Mouse (Mus musculus) right cerebral cortex, postnatal 36 days (tissue): Measurements from ENCODE around the gene Cdh4.

ENCODE experiments used
- DNase-seq, 2 experiments: peaks; one replicate each; pipeline ENCODE4 v3.0.0; 2022; ENCODE audit warnings: low spot score in 2 of 2, mixed read lengths in 1 of 2

The Cdh4 gene

GRCm38 (mm10) chr2:179929166-179929565 lies 486.9 kb downstream of the Cdh4 start:
- no peak for DNase-seq

- DNase-seq, result no peak
Observed at GRCm38 (mm10) chr2:179931741-179932140, 489.5 kb downstream of the Cdh4 start.

DNA sequence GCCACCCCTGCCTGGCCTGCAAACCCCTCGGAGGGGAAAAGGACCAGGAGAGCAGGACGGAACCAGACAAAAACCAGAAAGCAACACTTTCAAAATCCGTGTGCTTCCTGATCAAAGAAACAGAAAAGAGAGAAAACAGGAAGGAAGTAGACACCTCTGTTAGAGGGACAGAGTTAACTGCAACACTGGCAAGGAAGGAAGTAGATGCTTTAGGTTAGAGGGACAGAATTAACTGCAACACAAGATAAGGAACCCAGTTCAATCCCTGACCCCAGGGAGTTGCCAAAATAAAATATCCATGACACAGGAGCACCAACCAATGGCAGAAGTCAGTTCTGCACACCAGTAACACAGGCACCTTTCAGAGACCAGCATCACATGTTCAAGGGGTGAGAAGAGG lies 491.9 kb downstream of the Cdh4 start:
- DNase-seq, result no peak

GRCm38 (mm10) chr2:179937091-179937490 lies 494.9 kb downstream of the Cdh4 start:
- no peak for DNase-seq

DNA sequence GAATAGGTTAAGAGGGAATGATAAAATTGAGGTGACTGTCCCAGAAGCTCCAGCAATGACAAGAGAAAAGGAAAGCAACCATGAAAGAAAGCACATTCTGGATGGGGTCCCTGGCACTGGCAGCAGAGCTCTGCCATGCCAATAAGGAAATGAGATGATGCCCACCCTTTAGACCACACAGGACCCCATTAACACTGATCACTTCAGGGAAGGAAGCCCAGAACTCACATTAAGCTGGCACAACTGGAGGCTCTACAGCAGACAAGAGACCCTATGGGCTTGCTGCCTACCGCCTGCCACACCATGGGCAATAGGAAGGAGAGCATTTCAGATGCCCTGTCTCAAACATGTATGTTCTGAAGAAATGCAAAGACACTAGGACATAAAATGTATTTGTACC lies 499.5 kb downstream of the Cdh4 start:
- no peak for DNase-seq

GRCm38 (mm10) chr2:179945051-179945450 lies 502.8 kb downstream of the Cdh4 start:
- no peak for DNase-seq

- no peak for DNase-seq
Observed at GRCm38 (mm10) chr2:179946496-179946895, 504.3 kb downstream of the Cdh4 start.

GRCm38 (mm10) chr2:179947607-179948006 lies 505.4 kb downstream of the Cdh4 start:
- DNase-seq, result no peak

DNA sequence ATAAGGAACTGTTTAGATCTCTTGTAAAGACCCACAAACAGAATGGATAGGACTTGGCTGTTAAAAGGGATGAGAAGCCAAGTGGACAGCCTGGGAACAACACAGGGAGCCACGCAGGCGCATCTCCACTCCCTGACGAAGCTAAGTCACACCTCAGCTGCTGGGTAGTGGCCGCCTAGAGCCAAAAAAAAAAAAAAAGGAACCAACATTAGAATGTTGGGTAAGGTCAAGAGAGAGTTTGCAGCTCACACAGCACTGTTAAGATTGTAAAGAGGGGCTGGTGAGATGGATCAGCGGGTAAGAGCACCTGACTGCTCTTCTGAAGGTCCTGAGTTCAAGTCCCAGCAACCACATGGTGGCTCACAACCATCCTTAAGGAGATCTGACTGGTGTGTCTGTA lies 506.6 kb downstream of the Cdh4 start:
- no peak for DNase-seq
